Mouse (Mus musculus) midbrain, embryonic 16.5 days (tissue): ENCODE measurements around the gene Tsc22d4. TPM values are rescaled to one million over a fixed set of nuclear protein-coding genes. Genes with fewer than 3 reads are reported as not detected.
"Not testable (repeated sequence)": the region's sequence is repeated elsewhere in the genome, so short reads cannot be mapped to it uniquely, and the experiment has no call there.

ENCODE experiments used
- ATAC-seq: fragments of 200-750 bp; cut with Nextera tagmentation; 2 replicates; pipeline ENCODE4 v1.8.0; 2017; ENCODE audit warnings: moderate TSS enrichment
- H3K27ac ChIP-seq: fragments of 300-500 bp; sonication (generic); 2 replicates; pipeline ENCODE4 v1.5.1; 2014; ENCODE audit warnings: mild to moderate bottlenecking, low read length, mixed read lengths
- H3K27me3 ChIP-seq: fragments of 300-500 bp; sonication (generic); 2 replicates; pipeline ENCODE4 v1.6.1; 2014; ENCODE audit warnings: low read depth, low read length, mixed read lengths; ENCODE audit not compliant: control insufficient read depth, insufficient read depth
- H3K36me3 ChIP-seq: fragments of 300-500 bp; sonication (generic); 2 replicates; pipeline ENCODE4 v1.6.1; 2014; ENCODE audit warnings: mild to moderate bottlenecking, low read length, moderate library complexity, mixed read lengths; ENCODE audit not compliant: control insufficient read depth, insufficient read depth
- H3K4me1 ChIP-seq: fragments of 300-500 bp; sonication (generic); 2 replicates; pipeline ENCODE4 v1.6.1; 2014; ENCODE audit warnings: mild to moderate bottlenecking, low read length, mixed read lengths; ENCODE audit not compliant: control insufficient read depth, insufficient read depth
- H3K4me2 ChIP-seq: fragments of 300-500 bp; sonication (generic); 2 replicates; pipeline ENCODE4 v1.6.1; 2014; ENCODE audit warnings: mild to moderate bottlenecking, low read length, mixed read lengths
- H3K4me3 ChIP-seq: fragments of 300-500 bp; sonication (generic); 2 replicates; pipeline ENCODE4 v1.5.1; 2014; ENCODE audit warnings: low read depth, mild to moderate bottlenecking, low read length, moderate library complexity, mixed read lengths
- H3K9ac ChIP-seq: fragments of 300-500 bp; sonication (generic); 2 replicates; pipeline ENCODE4 v1.6.1; 2014; ENCODE audit warnings: low read depth, low read length, mixed read lengths
- H3K9me3 ChIP-seq: fragments of 300-500 bp; sonication (generic); replicated peaks from 2 replicates; pipeline ENCODE4 v1.6.1; 2014; ENCODE audit warnings: mild to moderate bottlenecking, low read length, mixed read lengths; ENCODE audit not compliant: control insufficient read depth, poor library complexity, severe bottlenecking
- WGBS: fragments of 180-500 bp; shearing (Covaris S2); extraction: QIAGEN DNeasy Blood & Tissue Kit; methylation state at CpG from one replicate; pipeline ENCODE4 v1.1.7; 2014; 5-methylcytosine and 5-hydroxymethylcytosine counted together
- polyA plus RNA-seq: library from polyadenylated mRNA; unstranded; fragments of >200 nt; fragmentation: Nextera tagmentation; extraction: Ambion mirVana; gene quantifications from 2 replicates; pipeline ENCODE4 v1.2.1, GENCODE M21; 2015

Tsc22d4 gene
- polyA plus RNA-seq, 1 experiment from 2014 or later, result 74.1 TPM

DNA sequence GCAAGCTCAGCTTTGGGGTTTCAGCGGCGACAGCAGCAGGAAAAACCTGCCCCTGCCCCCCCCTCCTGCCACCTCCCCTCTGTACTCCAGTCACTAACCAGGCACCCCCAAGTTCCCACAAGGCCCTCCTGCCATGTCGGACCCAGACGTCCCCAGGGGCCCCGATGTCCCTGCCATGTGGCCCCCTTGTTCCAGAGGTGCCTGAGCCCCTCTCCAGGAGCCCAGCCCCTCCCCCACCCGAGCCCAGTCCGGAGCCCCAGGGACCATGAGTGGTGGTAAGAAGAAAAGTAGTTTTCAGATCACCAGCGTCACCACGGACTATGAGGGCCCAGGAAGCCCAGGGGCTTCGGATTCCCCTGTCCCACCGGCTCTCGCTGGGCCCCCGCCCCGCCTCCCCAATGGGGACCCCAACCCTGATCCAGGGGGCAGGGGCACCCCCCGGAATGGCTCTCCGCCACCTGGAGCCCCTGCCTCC, 1.4 kb downstream of the Tsc22d4 start:
- ATAC-seq, result 0 out of 2 replicates have a peak, but pooled peaks have one; percentile 7
- Histone ChIP-seq H3K9ac (peak overlapping the region; percentile 82), H3K36me3 (no peaks in the 10 kb centered on the region), H3K4me1 (peaks cover 33% of the 10 kb centered on the region), H3K27me3 (no peaks in the 10 kb centered on the region), H3K4me3 (peak overlapping the region; percentile 64), H3K9me3 (no peaks in the 10 kb centered on the region), H3K4me2 (peak overlapping the region; percentile 96), H3K27ac (peak overlapping the region; percentile 87)
- WGBS, result 1% methylated on average over 16 of the region's 16 CpGs

DNA sequence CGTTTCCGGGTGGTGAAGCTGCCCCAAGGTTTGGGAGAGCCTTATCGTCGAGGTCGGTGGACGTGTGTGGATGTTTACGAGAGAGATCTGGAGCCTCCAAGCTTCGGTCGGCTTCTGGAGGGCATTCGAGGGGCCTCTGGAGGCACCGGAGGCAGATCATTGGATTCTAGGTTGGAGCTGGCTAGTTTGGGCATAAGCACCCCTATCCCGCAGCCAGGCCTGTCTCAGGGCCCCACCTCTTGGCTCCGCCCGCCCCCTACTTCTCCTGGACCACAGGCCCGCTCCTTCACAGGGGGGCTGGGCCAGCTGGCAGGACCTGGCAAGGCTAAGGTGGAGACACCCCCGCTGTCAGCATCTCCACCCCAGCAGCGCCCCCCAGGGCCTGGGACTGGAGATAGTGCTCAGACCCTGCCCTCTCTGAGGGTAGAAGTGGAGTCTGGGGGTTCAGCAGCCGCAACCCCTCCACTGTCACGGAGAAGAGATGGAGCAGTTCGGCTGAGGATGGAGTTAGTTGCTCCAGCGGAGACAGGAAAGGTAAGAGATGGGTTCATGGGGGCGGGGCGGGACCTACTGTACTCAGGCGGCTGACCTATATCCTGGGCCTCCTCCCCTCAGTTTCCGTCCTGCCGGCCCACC, 1.9 kb downstream of the Tsc22d4 start:
- peak; percentile 11; the same call in 1 of the 2 replicates for ATAC-seq

GRCm38 (mm10) chr5:137748130-137748770, 2.7 kb downstream of the Tsc22d4 start:
- Histone ChIP-seq H3K27ac (peak overlapping the region; percentile 58; the same call in 1 of the 2 replicates), H3K4me3 (peak overlapping the region; percentile 64), H3K36me3 (no peaks in the 10 kb centered on the region), H3K9me3 (no peaks in the 10 kb centered on the region), H3K27me3 (no peaks in the 10 kb centered on the region), H3K9ac (peak overlapping the region; percentile 54), H3K4me2 (peak overlapping the region; percentile 96), H3K4me1 (peaks cover 33% of the 10 kb centered on the region)
- WGBS, result 44% methylated on average over 5 of the region's 5 CpGs
- no peak for ATAC-seq

More for the DNA sequence above, 1.9 kb downstream of the Tsc22d4 start:
- Histone ChIP-seq H3K9me3 (no peaks in the 10 kb centered on the region), H3K27ac (peak overlapping the region; percentile 45; the same call in 1 of the 2 replicates), H3K9ac (peak overlapping the region; percentile 82), H3K27me3 (no peaks in the 10 kb centered on the region), H3K36me3 (no peaks in the 10 kb centered on the region), H3K4me3 (peak overlapping the region; percentile 64), H3K4me1 (peaks cover 33% of the 10 kb centered on the region), H3K4me2 (peak overlapping the region; percentile 96)
- WGBS, result 8% methylated on average over 26 of the region's 26 CpGs

GRCm38 (mm10) chr5:137749196-137749836, 3.8 kb downstream of the Tsc22d4 start:
- Histone ChIP-seq H3K4me3 (no peak overlapping the region), H3K4me2 (no peak overlapping the region; the same call in 1 of the 2 replicates), H3K27me3 (no peaks in the 10 kb centered on the region), H3K27ac (no peak overlapping the region), H3K4me1 (peaks cover 33% of the 10 kb centered on the region), H3K9ac (no peak overlapping the region), H3K9me3 (no peaks in the 10 kb centered on the region), H3K36me3 (no peaks in the 10 kb centered on the region)
- 84% methylated on average over 6 of the region's 6 CpGs for WGBS
- no peak for ATAC-seq

GRCm38 (mm10) chr5:137750212-137750611, 4.7 kb downstream of the Tsc22d4 start:
- WGBS, result 98% methylated on average over 5 of the region's 8 CpGs
- H3K9me3 ChIP-seq, result not testable (repeated sequence)

DNA sequence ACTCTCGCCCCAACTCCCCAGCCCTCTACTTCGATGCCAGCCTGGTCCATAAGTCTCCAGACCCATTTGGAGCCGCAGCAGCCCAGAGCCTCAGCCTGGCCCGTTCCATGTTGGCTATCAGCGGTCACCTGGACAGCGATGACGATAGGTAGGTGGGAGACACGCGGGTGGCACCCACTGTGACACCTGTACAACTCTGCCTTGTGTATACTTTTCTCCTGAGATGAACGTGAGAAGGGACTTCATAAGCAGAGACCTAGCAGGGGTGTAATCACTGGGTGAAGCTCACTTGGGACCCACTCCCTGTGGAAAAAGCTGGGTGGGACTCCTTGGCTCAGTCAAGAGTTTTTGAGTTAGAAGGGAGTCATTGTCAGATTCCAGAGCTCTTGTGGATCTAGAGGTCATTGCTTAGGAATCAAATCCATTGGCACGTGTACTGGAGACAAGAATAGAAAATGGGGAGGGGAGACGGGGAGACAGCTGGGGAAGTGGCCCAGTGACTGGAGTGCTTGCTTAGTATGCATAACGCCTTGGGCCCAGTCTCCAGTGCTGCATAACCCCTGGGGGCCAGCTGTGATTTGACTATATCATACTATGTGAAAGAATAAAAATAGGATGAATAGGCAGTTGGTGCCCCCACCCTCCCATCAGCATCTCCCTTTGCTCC, 5.8 kb downstream of the Tsc22d4 start:
- no peak for ATAC-seq
- Histone ChIP-seq H3K4me1 (peaks cover 27% of the 10 kb centered on the region), H3K27me3 (no peaks in the 10 kb centered on the region), H3K4me2 (no peak overlapping the region), H3K27ac (no peak overlapping the region), H3K9ac (no peak overlapping the region), H3K36me3 (no peaks in the 10 kb centered on the region), H3K9me3 (no peaks in the 10 kb centered on the region), H3K4me3 (no peak overlapping the region)
- WGBS, result 91% methylated on average over 13 of the region's 13 CpGs

More at GRCm38 (mm10) chr5:137750212-137750611, 4.7 kb downstream of the Tsc22d4 start:
- not testable (repeated sequence) for H3K27me3 ChIP-seq, H3K4me3 ChIP-seq, H3K4me2 ChIP-seq, ATAC-seq, H3K9ac ChIP-seq, H3K27ac ChIP-seq, H3K36me3 ChIP-seq
- H3K4me1 ChIP-seq, result peaks cover 32% of the 10 kb centered on the region

- Histone ChIP-seq H3K27ac (no peak overlapping the region), H3K9me3 (no peaks in the 10 kb centered on the region)
These were observed 6.5 kb downstream of the Tsc22d4 start for GRCm38 (mm10) chr5:137751988-137752387.

DNA sequence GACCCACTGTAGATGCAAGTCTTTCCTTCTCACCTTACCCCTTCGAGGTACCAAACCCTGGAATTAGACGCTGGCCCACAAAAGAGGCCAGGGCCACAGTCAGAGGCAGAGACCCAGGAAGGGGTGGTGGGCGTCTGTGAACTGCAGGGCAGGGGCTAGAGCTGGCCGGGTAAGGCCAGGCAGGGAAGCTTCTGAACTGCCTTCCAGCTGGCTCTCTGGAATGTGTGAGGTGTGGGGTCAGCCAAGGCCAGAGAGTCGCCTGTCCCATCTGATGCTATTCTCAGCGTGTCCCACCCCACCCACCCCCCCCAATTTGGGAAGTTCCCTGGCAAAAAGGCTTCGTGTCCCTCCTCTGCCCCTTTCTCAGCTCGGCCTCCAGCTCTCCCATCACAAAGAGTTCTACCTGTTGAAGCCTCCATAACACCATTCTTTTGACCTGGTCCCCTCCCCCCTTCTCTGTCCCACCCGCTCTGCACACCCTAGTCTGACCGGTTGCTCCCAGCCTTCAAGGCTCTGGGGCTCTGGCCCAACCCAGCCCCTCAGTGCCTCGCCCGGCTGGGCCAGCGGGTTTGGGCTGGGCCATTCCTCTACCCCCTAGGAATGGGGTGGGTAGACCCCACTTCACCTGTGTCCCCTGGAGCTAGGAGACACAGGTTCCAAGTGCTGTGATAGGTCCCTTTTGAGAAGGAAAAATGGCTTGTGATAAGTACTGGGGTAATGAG, 7.7 kb downstream of the Tsc22d4 start:
- Histone ChIP-seq H3K4me2 (no peak overlapping the region), H3K9me3 (no peaks in the 10 kb centered on the region), H3K4me3 (no peak overlapping the region), H3K9ac (no peak overlapping the region), H3K36me3 (no peaks in the 10 kb centered on the region), H3K27ac (no peak overlapping the region), H3K27me3 (no peaks in the 10 kb centered on the region), H3K4me1 (peaks cover 18% of the 10 kb centered on the region)
- ATAC-seq, result no peak
- WGBS, result 88% methylated on average over 13 of the region's 13 CpGs

More at GRCm38 (mm10) chr5:137751988-137752387, 6.5 kb downstream of the Tsc22d4 start:
- 96% methylated on average over 6 of the region's 6 CpGs for WGBS
- Histone ChIP-seq H3K27me3 (no peaks in the 10 kb centered on the region), H3K4me3 (no peak overlapping the region), H3K36me3 (no peaks in the 10 kb centered on the region), H3K4me2 (no peak overlapping the region), H3K9ac (no peak overlapping the region), H3K4me1 (peaks cover 23% of the 10 kb centered on the region)
- ATAC-seq, result no peak
